Mouse (Mus musculus) hindbrain, embryonic 11.5 days (tissue): ENCODE data around the gene Ifna11. TPM values are rescaled to one million over a fixed set of nuclear protein-coding genes. Genes with fewer than 3 reads are reported as not detected.
A peak's percentile ranks its signal among the peaks of the same experiment; 100 is the strongest.
"Not testable (repeated sequence)": the region's sequence is repeated elsewhere in the genome, so short reads cannot be mapped to it uniquely, and the experiment has no call there.

Source experiments
- ATAC-seq: fragments of 200-750 bp; cut with Nextera tagmentation; 2 replicates; pipeline ENCODE4 v1.8.0; 2017; ENCODE audit warnings: mild to moderate bottlenecking, moderate TSS enrichment, moderate library complexity; ENCODE audit not compliant: low FRiP score
- DNase-seq: peaks from one replicate; pipeline ENCODE4 v3.0.0-alpha.2; 2015; ENCODE audit warnings: low spot score
- H3K27ac ChIP-seq: fragments of 300-500 bp; sonication (generic); 2 replicates; pipeline ENCODE4 v1.5.1; 2014; ENCODE audit warnings: mild to moderate bottlenecking, low read depth, low read length
- H3K27me3 ChIP-seq: fragments of 300-500 bp; sonication (generic); 2 replicates; pipeline ENCODE4 v1.6.1; 2014; ENCODE audit warnings: mild to moderate bottlenecking, low read length, moderate library complexity, mixed read lengths; ENCODE audit not compliant: control insufficient read depth, insufficient read depth
- H3K36me3 ChIP-seq: fragments of 300-500 bp; sonication (generic); 2 replicates; pipeline ENCODE4 v1.6.1; 2014; ENCODE audit warnings: mild to moderate bottlenecking, low read length, moderate library complexity, mixed read lengths; ENCODE audit not compliant: control insufficient read depth, insufficient read depth
- H3K4me1 ChIP-seq: fragments of 300-500 bp; sonication (generic); replicated peaks from 2 replicates; pipeline ENCODE4 v1.6.1; 2014; ENCODE audit warnings: low read length, mixed read lengths; ENCODE audit not compliant: control insufficient read depth, insufficient read depth
- H3K4me2 ChIP-seq: fragments of 300-500 bp; sonication (generic); replicated peaks from 2 replicates; pipeline ENCODE4 v1.6.1; 2014; ENCODE audit warnings: mild to moderate bottlenecking, low read depth, low read length
- H3K4me3 ChIP-seq: fragments of 300-500 bp; sonication (generic); 2 replicates; pipeline ENCODE4 v1.5.1; 2014; ENCODE audit warnings: low read depth, low read length
- H3K9ac ChIP-seq: fragments of 300-500 bp; sonication (generic); 2 replicates; pipeline ENCODE4 v1.6.1; 2014; ENCODE audit warnings: low read depth, low read length
- H3K9me3 ChIP-seq: fragments of 300-500 bp; sonication (generic); 2 replicates; pipeline ENCODE4 v1.6.1; 2016; ENCODE audit warnings: low read length; ENCODE audit not compliant: control insufficient read depth
- WGBS: fragments of 180-500 bp; shearing (Covaris S2); extraction: QIAGEN DNeasy Blood & Tissue Kit; methylation state at CpG from one replicate; pipeline ENCODE4 v1.1.7; 2014; 5-methylcytosine and 5-hydroxymethylcytosine counted together
- polyA plus RNA-seq: library from polyadenylated mRNA; unstranded; fragments of >200 nt; fragmentation: Nextera tagmentation; extraction: Ambion mirVana; gene quantifications from 2 replicates; pipeline ENCODE4 v1.2.1, GENCODE M21; 2014

The Ifna11 gene
- not detected in 2 replicates for polyA plus RNA-seq

DNA sequence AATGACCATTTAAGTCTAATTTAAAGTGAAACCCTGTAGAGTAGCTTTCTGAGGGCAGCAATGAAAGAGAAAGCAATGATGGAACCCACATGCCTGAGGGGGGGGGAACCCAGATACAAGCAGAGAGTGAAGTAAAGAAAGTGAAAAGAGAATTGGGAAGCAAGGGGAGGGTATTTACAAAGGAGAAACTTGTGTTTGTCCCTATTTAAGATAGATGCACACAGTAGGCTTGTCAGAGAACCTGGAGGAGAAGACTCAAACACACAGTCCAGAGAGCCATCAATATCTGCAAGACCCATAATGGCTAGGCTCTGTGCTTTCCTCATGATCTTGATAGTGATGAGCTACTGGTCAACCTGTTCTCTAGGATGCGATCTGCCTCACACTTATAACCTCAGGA is at the start of gene Ifna11:
Ifna11 (plus strand) TSS at position 301 of the 400 bp plus-strand sequence.
- Histone ChIP-seq H3K9ac (no peak within 1 kb of the TSS), H3K36me3 (no peaks in the 10 kb centered on the region), H3K27me3 (no peaks in the 10 kb centered on the region), H3K4me2 (no peak within 1 kb of the TSS), H3K4me3 (no peak within 1 kb of the TSS), H3K4me1 (no peaks in the 10 kb centered on the region), H3K9me3 (no peaks in the 10 kb centered on the region), H3K27ac (no peak within 1 kb of the TSS)
- ATAC-seq (no peak), DNase-seq (no peak)
- WGBS = 81% methylated on average over 1 of the region's 1 CpGs

DNA sequence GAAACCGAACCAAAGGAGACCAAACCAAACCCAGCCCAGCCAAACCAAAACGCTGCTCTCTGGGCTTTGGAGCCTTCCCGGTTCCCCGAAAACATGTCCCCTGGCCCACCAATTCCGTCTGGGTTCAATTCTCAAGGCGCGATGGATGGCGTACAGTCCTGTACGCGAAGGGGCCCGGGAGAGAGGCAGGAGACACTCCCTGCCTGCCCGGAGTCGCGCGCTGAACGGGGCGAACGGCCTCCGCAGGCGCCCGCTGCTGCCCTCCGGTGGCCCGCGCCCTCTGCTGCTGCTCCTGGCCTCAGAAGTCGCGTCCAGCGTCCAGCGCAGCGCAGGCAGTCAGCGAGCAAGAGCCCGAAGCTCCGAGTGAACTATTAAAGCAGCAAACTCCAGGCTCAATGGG is 46.2 kb upstream of the Ifna11 start, which contains the start of gene Gm13290:
Gm13290 (plus strand) TSS at position 301 of the 400 bp plus-strand sequence.
- DNase-seq, H3K9ac ChIP-seq, H3K36me3 ChIP-seq, H3K4me3 ChIP-seq, H3K27me3 ChIP-seq, H3K4me2 ChIP-seq, H3K27ac ChIP-seq, ATAC-seq, H3K4me1 ChIP-seq, H3K9me3 ChIP-seq: not testable (repeated sequence)
- no CpG with 5 or more reads among the region's 32 CpGs for WGBS

GRCm38 (mm10) chr4:88776622-88777021 is 43.1 kb upstream of the Ifna11 start, which contains the start of gene Gm13289:
Gm13289 (plus strand) TSS chr4:88776922.
- not testable (repeated sequence) for H3K4me3 ChIP-seq, H3K4me2 ChIP-seq, ATAC-seq, H3K9ac ChIP-seq, H3K27me3 ChIP-seq, H3K36me3 ChIP-seq, DNase-seq, H3K27ac ChIP-seq, H3K9me3 ChIP-seq, H3K4me1 ChIP-seq
- no CpG with 5 or more reads among the region's 29 CpGs for WGBS

DNA sequence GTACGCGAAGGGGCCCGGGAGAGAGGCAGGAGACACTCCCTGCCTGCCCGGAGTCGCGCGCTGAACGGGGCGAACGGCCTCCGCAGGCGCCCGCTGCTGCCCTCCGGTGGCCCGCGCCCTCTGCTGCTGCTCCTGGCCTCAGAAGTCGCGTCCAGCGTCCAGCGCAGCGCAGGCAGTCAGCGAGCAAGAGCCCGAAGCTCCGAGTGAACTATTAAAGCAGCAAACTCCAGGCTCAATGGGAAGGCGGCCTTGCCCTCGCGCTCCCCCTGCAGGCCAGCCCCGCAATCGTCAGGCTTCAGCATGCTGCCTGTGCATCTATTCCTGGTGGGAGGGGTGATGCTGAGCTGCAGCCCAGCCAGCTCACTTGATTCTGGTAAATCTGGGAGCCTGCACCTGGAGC is 40.2 kb upstream of the Ifna11 start, which contains the start of gene Gm13272:
Gm13272 (plus strand) TSS at position 301 of the 400 bp plus-strand sequence.
- ATAC-seq, H3K9ac ChIP-seq: not testable (repeated sequence)
- WGBS = no CpG with 5 or more reads among the region's 29 CpGs

GRCm38 (mm10) chr4:88780320-88780719 is 39.4 kb upstream of the Ifna11 start:
- DNase-seq = not testable (repeated sequence)

More for the DNA sequence above, 40.2 kb upstream of the Ifna11 start, which contains the start of gene Gm13272:
- not testable (repeated sequence) for H3K4me1 ChIP-seq, H3K4me3 ChIP-seq, DNase-seq, H3K27me3 ChIP-seq, H3K4me2 ChIP-seq, H3K36me3 ChIP-seq, H3K9me3 ChIP-seq, H3K27ac ChIP-seq

GRCm38 (mm10) chr4:88781831-88782230 is 37.9 kb upstream of the Ifna11 start, which contains the start of gene Ifnz:
Ifnz (plus strand) TSS chr4:88782131.
- H3K9me3 ChIP-seq = not testable (repeated sequence)

More at GRCm38 (mm10) chr4:88780320-88780719, 39.4 kb upstream of the Ifna11 start:
- not testable (repeated sequence) for H3K36me3 ChIP-seq, H3K27ac ChIP-seq, H3K27me3 ChIP-seq, H3K9ac ChIP-seq, H3K4me1 ChIP-seq, H3K9me3 ChIP-seq, ATAC-seq, H3K4me3 ChIP-seq, H3K4me2 ChIP-seq
- WGBS = 39% methylated on average over 15 of the region's 18 CpGs

GRCm38 (mm10) chr4:88782335-88782734 is 37.4 kb upstream of the Ifna11 start:
- not testable (repeated sequence) for DNase-seq, H3K9ac ChIP-seq, H3K4me3 ChIP-seq, H3K27me3 ChIP-seq, H3K36me3 ChIP-seq, H3K4me1 ChIP-seq, ATAC-seq, H3K9me3 ChIP-seq, H3K27ac ChIP-seq
- peak overlapping the region; percentile 28; the same call in 1 of the 2 replicates for H3K4me2 ChIP-seq
- WGBS = 0% methylated on average over 3 of the region's 31 CpGs

More at GRCm38 (mm10) chr4:88781831-88782230, 37.9 kb upstream of the Ifna11 start, which contains the start of gene Ifnz:
- H3K4me2 ChIP-seq = peak within 1 kb of the TSS; percentile 28; the same call in 1 of the 2 replicates
- not testable (repeated sequence) for H3K27ac ChIP-seq, H3K4me3 ChIP-seq, DNase-seq, H3K27me3 ChIP-seq, ATAC-seq, H3K36me3 ChIP-seq, H3K9ac ChIP-seq, H3K4me1 ChIP-seq
- 28% methylated on average over 4 of the region's 7 CpGs for whole genome bisulfite sequencing

DNA sequence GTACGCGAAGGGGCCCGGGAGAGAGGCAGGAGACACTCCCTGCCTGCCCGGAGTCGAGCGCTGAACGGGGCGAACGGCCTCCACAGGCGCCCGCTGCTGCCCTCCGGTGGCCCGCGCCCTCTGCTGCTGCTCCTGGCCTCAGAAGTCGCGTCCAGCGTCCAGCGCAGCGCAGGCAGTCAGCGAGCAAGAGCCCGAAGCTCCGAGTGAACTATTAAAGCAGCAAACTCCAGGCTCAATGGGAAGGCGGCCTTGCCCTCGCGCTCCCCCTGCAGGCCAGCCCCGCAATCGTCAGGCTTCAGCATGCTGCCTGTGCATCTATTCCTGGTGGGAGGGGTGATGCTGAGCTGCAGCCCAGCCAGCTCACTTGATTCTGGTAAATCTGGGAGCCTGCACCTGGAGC is 34.4 kb upstream of the Ifna11 start, which contains the start of gene Gm13276:
Gm13276 (plus strand) TSS at position 301 of the 400 bp plus-strand sequence.
- DNase-seq, H3K9ac ChIP-seq, ATAC-seq, H3K36me3 ChIP-seq, H3K4me3 ChIP-seq, H3K27me3 ChIP-seq, H3K4me1 ChIP-seq, H3K9me3 ChIP-seq, H3K27ac ChIP-seq, H3K4me2 ChIP-seq: not testable (repeated sequence)
- no CpG with 5 or more reads among the region's 27 CpGs for WGBS

- not testable (repeated sequence) for H3K9me3 ChIP-seq, H3K4me1 ChIP-seq, H3K27me3 ChIP-seq, DNase-seq, H3K4me2 ChIP-seq, ATAC-seq, H3K9ac ChIP-seq, H3K4me3 ChIP-seq, H3K27ac ChIP-seq, H3K36me3 ChIP-seq
- WGBS = 0% methylated on average over 1 of the region's 28 CpGs
Measured at GRCm38 (mm10) chr4:88788402-88788801, 31.4 kb upstream of the Ifna11 start, which contains the start of gene Gm13277. Gm13277 (plus strand) TSS chr4:88788632.
